Mouse (Mus musculus): ENCODE data around the gene Rnh1.

GRCm38 (mm10) chr7:141144650-141145049 lies 28.0 kb downstream of the Rnh1 start:
- TF ChIP-seq POLR2A (IDR thresholded peaks at IDR 0.05; ENCODE audit: borderline replicate concordance, extremely low read depth, low read depth, low read length) (no peak), CTCF (IDR thresholded peaks at IDR 0.05; ENCODE audit: insufficient read depth, low read length) (no peak)
